Mouse (Mus musculus): ENCODE results near the gene Itga5. TPM values are rescaled to one million over a fixed set of nuclear protein-coding genes. Genes with fewer than 3 reads are reported as not detected.

Itga5 gene
- polyA plus RNA-seq, 1 experiment = 138 TPM

DNA sequence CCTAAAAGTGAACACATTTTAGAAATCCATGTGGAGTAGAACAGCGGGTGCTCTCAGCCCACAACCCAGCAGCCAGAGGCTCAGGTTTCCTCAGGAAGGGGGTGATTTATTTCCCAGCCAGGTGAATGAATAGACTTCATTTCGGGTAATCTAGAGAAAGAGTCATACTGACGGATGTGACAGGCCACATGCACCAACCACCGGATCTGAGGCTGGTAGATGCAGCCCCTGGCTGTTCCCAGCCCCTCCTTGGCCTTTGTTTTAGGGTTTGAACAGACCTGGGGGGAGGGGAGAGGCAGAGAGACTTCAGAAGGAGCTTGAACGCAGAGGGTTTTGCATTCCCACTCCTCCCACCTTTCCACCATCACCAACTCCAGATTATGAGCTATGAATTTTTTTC lies 70.7 kb downstream of the Itga5 start:
- DNase-seq (ENCODE audit: low spot score) = no peak

GRCm38 (mm10) chr15:103294649-103295048 lies 71.9 kb downstream of the Itga5 start:
- DNase-seq (ENCODE audit: low spot score) = no peak

Other genes starting within 250 kb of the Itga5 start
- gene Smug1, start 199.7 kb downstream of the Itga5 start, polyA plus RNA-seq (2012; rRNA removed) = 15.1 and 18.5 TPM in 2 replicates
- gene Cbx5, start 126.9 kb downstream of the Itga5 start, polyA plus RNA-seq (2012; rRNA removed) = 23.9 and 24.4 TPM in 2 replicates
- 323 and 341 TPM in 2 replicates for gene Hnrnpa1, start 126.3 kb downstream of the Itga5 start, polyA plus RNA-seq (2012; rRNA removed)
- gene Nfe2, start 108.4 kb downstream of the Itga5 start, polyA plus RNA-seq (2012; rRNA removed) = 0.28 and 0.34 TPM in 2 replicates
- 125 and 135 TPM in 2 replicates for gene Copz1, start 94.0 kb downstream of the Itga5 start, polyA plus RNA-seq (2012; rRNA removed)
- gene Gpr84, start 56.2 kb downstream of the Itga5 start, polyA plus RNA-seq (2012; rRNA removed) = not detected in 2 replicates
- 9.9 and 15.6 TPM in 2 replicates for gene Zfp385a, start 26.7 kb downstream of the Itga5 start, polyA plus RNA-seq (2012; rRNA removed)
- 0.08 TPM in 1 of 2 replicates, not detected in the other for gene Gtsf1, start 63.7 kb upstream of the Itga5 start, polyA plus RNA-seq (2012; rRNA removed)
- gene Gtsf2, start 81.7 kb upstream of the Itga5 start, polyA plus RNA-seq (2012; rRNA removed) = not detected in 2 replicates
- gene Nckap1l, start 87.0 kb upstream of the Itga5 start, polyA plus RNA-seq (2012; rRNA removed) = 6.0 and 7.8 TPM in 2 replicates
- 12.9 TPM in 2 replicates for gene Pde1b, start 136.3 kb upstream of the Itga5 start, polyA plus RNA-seq (2012; rRNA removed)
- gene Ppp1r1a, start 171.2 kb upstream of the Itga5 start, polyA plus RNA-seq (2012; rRNA removed) = 14.6 and 16.4 TPM in 2 replicates
- gene Glycam1, start 198.3 kb upstream of the Itga5 start, polyA plus RNA-seq (2012; rRNA removed) = not detected in 2 replicates

Measured in urinary bladder, adult 2 months (tissue).